ENCODE assay signal across 18 mouse cellular contexts in the genomic region with DNA sequence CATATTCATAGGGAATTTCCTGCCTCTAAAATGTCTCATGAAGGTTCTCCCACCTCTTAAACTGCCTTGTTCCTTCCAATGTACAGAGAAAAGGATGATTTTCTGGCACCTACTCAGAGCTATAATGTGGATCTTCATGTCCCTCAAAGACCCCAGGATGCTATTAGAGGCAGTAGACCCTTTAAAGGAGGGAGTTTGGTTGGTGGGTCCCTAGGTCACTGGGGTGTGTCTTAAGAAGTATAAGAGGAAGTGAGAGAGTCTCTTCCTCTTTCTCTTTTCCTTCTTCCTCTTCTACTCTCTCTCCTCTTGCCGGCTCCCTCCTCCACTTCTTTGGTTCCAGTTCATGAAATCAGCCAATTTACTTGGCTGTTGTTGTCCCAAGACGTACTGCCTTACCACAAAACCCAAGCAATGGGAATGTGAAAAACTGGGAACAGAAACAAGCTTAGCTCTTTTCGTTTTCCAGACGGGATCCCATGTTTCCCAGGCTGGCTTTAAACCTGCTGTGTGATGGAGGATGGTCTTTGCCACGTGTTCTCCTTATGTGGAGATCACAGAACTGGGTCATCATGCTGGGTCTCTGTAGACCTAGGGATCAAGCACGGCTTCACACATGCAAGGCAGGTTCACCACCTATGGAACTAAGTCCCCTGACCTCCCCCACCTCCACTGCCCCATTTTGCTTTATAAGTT.
DNase-seq lines count a peak whose midpoint lies in the region; ATAC-seq and TF ChIP-seq lines count a peak whose summit lies in the region.
"Had no signal": no experiment of that assay in that cellular context is flagged by ENCODE, and none has a peak within 500 bp of the region (broad histone marks: within the 10 kb centered on the region; RNA-seq: fewer than 3 reads in every experiment).

No protein-coding gene starts in this region.

- no peak for ATAC-seq in liver, embryonic 16.5 days (ENCODE audit: low read depth)
- peak; percentile 61 for ATAC-seq in common myeloid progenitor, adult 5-6 weeks (replicated peaks; ENCODE audit: low read depth, poor library complexity, severe bottlenecking)
- peak; percentile 79 for ATAC-seq in neutrophil, adult 5-6 weeks (ENCODE audit: extremely low read depth, insufficient number of reproducible peaks, low FRiP score, poor library complexity, severe bottlenecking)
- ATAC-seq: CD4-positive, CD25-positive, alpha-beta regulatory T cell, adult 4 months; intestine, embryonic 15.5 days had no signal

- H3K27ac ChIP-seq in liver, embryonic 16.5 days (ENCODE audit: low read length), result peak overlapping the region; percentile 58
- no peak overlapping the region for H3K27ac ChIP-seq in MEL (ENCODE audit: control insufficient read depth, low read depth, low read length)
- H3K27ac ChIP-seq: gastrocnemius, adult 2 months; hindbrain, embryonic 14.5 days; intestine, embryonic 15.5 days; midbrain, embryonic 12.5 days; neural tube, embryonic 15.5 days had no signal

- no peak for TF ChIP-seq POLR2A in MEL (IDR thresholded peaks at IDR 0.05; ENCODE audit: control insufficient read depth in 1 of 2, insufficient read depth in 1 of 2, low read depth in 1 of 2, low read length in 2 of 2, poor library complexity in 1 of 2)

- no peak for TF ChIP-seq CTCF in MEL (IDR thresholded peaks at IDR 0.05 in 2 of 3, conservative IDR thresholded peaks at IDR 0.05 in 1 of 3; ENCODE audit: control insufficient read depth in 1 of 3, insufficient read depth in 1 of 3, low read depth in 2 of 3, low read length in 3 of 3, poor library complexity in 1 of 3, severe bottlenecking in 1 of 3)

- no peaks in the 10 kb centered on the region for H3K4me1 ChIP-seq in liver, embryonic 16.5 days (ENCODE audit: control insufficient read depth, low read depth, low read length)
- no peaks in the 10 kb centered on the region for H3K4me1 ChIP-seq in MEL (ENCODE audit: control insufficient read depth in 1 of 2, insufficient read depth in 2 of 2, low read length in 2 of 2)
- H3K4me1 ChIP-seq: intestine, embryonic 15.5 days; midbrain, embryonic 12.5 days; neural tube, embryonic 15.5 days had no signal

- no peak for TF ChIP-seq RAD21 in MEL (IDR thresholded peaks at IDR 0.05; ENCODE audit: low read depth, low read length)

- 38% methylated on average over 6 of the region's 6 CpGs for WGBS in liver, embryonic 16.5 days (ENCODE audit: insufficient replicate concordance)

- no peak overlapping the region for H3K4me2 ChIP-seq in liver, embryonic 16.5 days (ENCODE audit: low read depth, low read length)
- H3K4me2 ChIP-seq: hindbrain, embryonic 14.5 days; intestine, embryonic 15.5 days; midbrain, embryonic 12.5 days; neural tube, embryonic 15.5 days had no signal

- H3K27me3 ChIP-seq in liver, embryonic 16.5 days (ENCODE audit: control insufficient read depth, insufficient read depth, low read depth, low read length), result no peaks in the 10 kb centered on the region
- H3K27me3 ChIP-seq in MEL (ENCODE audit: control insufficient read depth in 1 of 2, insufficient read depth in 2 of 2, low read length in 2 of 2), result no peaks in the 10 kb centered on the region
- H3K27me3 ChIP-seq: intestine, embryonic 15.5 days; midbrain, embryonic 12.5 days; neural tube, embryonic 15.5 days had no signal

- H3K79me2 ChIP-seq in MEL (ENCODE audit: control insufficient read depth, insufficient read depth, low read length, poor library complexity), result no peaks in the 10 kb centered on the region

- DNase-seq in liver (no peak), MEL (ENCODE audit: low read depth, low spot score) (peak; percentile 35)
- DNase-seq in adrenal gland, postnatal 10 days, result no peak
- DNase-seq in kidney, postnatal 14 days, result no peak
- DNase-seq: adrenal gland, postnatal 14 days; cerebellum, adult 9-10 months; gastrocnemius, adult 2 months; lung, postnatal 10 days; retina, postnatal 1 day; right cerebral cortex, postnatal 4 days had no signal

- no peak overlapping the region for H3K9ac ChIP-seq in liver, embryonic 16.5 days (ENCODE audit: low read depth, low read length)
- no peak overlapping the region for H3K9ac ChIP-seq in MEL (ENCODE audit: control insufficient read depth, low read depth, low read length, poor library complexity, severe bottlenecking)
- H3K9ac ChIP-seq: hindbrain, embryonic 14.5 days; intestine, embryonic 15.5 days; midbrain, embryonic 12.5 days; neural tube, embryonic 15.5 days had no signal

- H3K4me3 ChIP-seq in liver, embryonic 16.5 days (ENCODE audit: low read depth, low read length), result no peak overlapping the region
- H3K4me3 ChIP-seq in MEL (ENCODE audit: control insufficient read depth in 1 of 2, insufficient read depth in 1 of 2, low read depth in 2 of 2, low read length in 2 of 2), result peak overlapping the region in 1 of 2 experiments; percentile 17; a peak in 1 of 4 replicates
- H3K4me3 ChIP-seq: gastrocnemius, adult 2 months; intestine, embryonic 15.5 days; midbrain, embryonic 12.5 days; neural tube, embryonic 15.5 days had no signal

- H3K9me3 ChIP-seq in liver, embryonic 16.5 days (replicated peaks; ENCODE audit: control insufficient read depth, low read length), result no peaks in the 10 kb centered on the region
- no peaks in the 10 kb centered on the region for H3K9me3 ChIP-seq in MEL (replicated peaks; ENCODE audit: insufficient read depth, low read length)
- H3K9me3 ChIP-seq: intestine, embryonic 15.5 days; midbrain, embryonic 12.5 days; neural tube, embryonic 15.5 days had no signal

- H3K36me3 ChIP-seq in liver, embryonic 16.5 days (ENCODE audit: control insufficient read depth, insufficient read depth), result no peaks in the 10 kb centered on the region
- H3K36me3 ChIP-seq in MEL (ENCODE audit: control insufficient read depth in 1 of 2, insufficient read depth in 2 of 2, low read length in 2 of 2), result no peaks in the 10 kb centered on the region; a peak in 1 of 4 replicates
- H3K36me3 ChIP-seq: intestine, embryonic 15.5 days; midbrain, embryonic 12.5 days; neural tube, embryonic 15.5 days had no signal

- TF ChIP-seq EP300 in MEL (IDR thresholded peaks at IDR 0.05; ENCODE audit: low read depth in 1 of 2, low read length in 2 of 2), result no peak

TF ChIP-seq in MEL, 35 proteins besides CTCF, POLR2A, EP300 and RAD21:
- no peak for TF ChIP-seq USF1 (IDR thresholded peaks at IDR 0.05; ENCODE audit: low read depth, low read length)
- no peak for TF ChIP-seq GATA1 (IDR thresholded peaks at IDR 0.05; ENCODE audit: low read depth, low read length)
- no peak for TF ChIP-seq UBTF (IDR thresholded peaks at IDR 0.05; ENCODE audit: borderline replicate concordance, insufficient read depth, low read depth, low read length)
- no peak for TF ChIP-seq MAZ (IDR thresholded peaks at IDR 0.05; ENCODE audit: low read depth, low read length)
- TF ChIP-seq POLR2AphosphoS5 (IDR thresholded peaks at IDR 0.05; ENCODE audit: borderline replicate concordance, low read depth, low read length), result no peak
- TF ChIP-seq KAT2A (conservative IDR thresholded peaks at IDR 0.05; ENCODE audit: low read depth, low read length), result no peak
- no peak for TF ChIP-seq BHLHE40 (IDR thresholded peaks at IDR 0.05; ENCODE audit: borderline replicate concordance, low read depth, low read length)
- TF ChIP-seq MYB (IDR thresholded peaks at IDR 0.05; ENCODE audit: low read depth, low read length), result no peak
- TF ChIP-seq NELFE (IDR thresholded peaks at IDR 0.05; ENCODE audit: low read depth, low read length), result no peak
- no peak for TF ChIP-seq MEF2A (IDR thresholded peaks at IDR 0.05; ENCODE audit: extremely low read depth, insufficient replicate concordance, low read depth, low read length, poor library complexity, severe bottlenecking)
- no peak for TF ChIP-seq RCOR1 (IDR thresholded peaks at IDR 0.05; ENCODE audit: low read depth, low read length)
- TF ChIP-seq SIN3A (IDR thresholded peaks at IDR 0.05; ENCODE audit: low read length), result no peak
- no peak for TF ChIP-seq GABPA (IDR thresholded peaks at IDR 0.05; ENCODE audit: low read depth, low read length)
- TF ChIP-seq ELF1 (IDR thresholded peaks at IDR 0.05; ENCODE audit: low read depth, low read length), result no peak
- TF ChIP-seq SMC3 (IDR thresholded peaks at IDR 0.05; ENCODE audit: low read depth, low read length), result no peak
- TF ChIP-seq MYC (IDR thresholded peaks at IDR 0.05; ENCODE audit: low read depth, low read length), result no peak
- TF ChIP-seq MAFK (IDR thresholded peaks at IDR 0.05; ENCODE audit: borderline replicate concordance, low read depth, low read length), result no peak
- TF ChIP-seq TBP (IDR thresholded peaks at IDR 0.05; ENCODE audit: low read depth, low read length), result no peak
- TF ChIP-seq MAX (IDR thresholded peaks at IDR 0.05; ENCODE audit: low read length), result no peak
- TF ChIP-seq CHD2 (IDR thresholded peaks at IDR 0.05; ENCODE audit: low read length), result no peak
